8 mouse cellular contexts compared by ENCODE assay signal in the genomic region with DNA sequence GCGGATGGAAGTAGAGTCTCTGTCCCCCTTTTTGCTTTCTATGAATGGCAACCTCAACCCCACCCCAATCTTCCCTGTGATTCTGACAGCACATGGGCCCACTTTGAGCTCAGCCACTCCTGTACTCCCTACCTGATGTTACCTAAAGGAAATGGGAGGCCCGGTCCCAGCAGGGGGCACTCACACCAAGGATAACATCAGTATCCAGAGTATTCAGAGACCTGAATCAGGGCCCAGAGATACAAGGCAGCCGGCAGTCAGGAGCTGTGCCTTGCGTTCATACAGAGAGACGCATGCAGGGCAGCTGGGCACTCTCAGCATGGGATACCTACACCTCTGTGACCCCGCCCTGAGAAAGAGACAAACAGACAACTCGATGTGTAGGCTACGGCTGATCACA.
DNase-seq lines count a peak whose midpoint lies in the region; ATAC-seq and TF ChIP-seq lines count a peak whose summit lies in the region.
"Had no signal": no experiment of that assay in that cellular context is flagged by ENCODE, and none has a peak within 500 bp of the region (broad histone marks: within the 10 kb centered on the region; RNA-seq: fewer than 3 reads in every experiment).

No protein-coding gene starts in this region.

- TF ChIP-seq CTCF in small intestine, adult 2 months (IDR thresholded peaks at IDR 0.05; ENCODE audit: extremely low read depth, insufficient read length, insufficient replicate concordance, low read depth, low read length), result peak; percentile 60; the same call in 1 of the 2 replicates

- no peak overlapping the region for H3K4me2 ChIP-seq in lung, embryonic 15.5 days
- peak overlapping the region; percentile 47 for H3K4me2 ChIP-seq in intestine, embryonic 16.5 days (ENCODE audit: low read depth, low read length)

- no peak overlapping the region for H3K9ac ChIP-seq in lung, embryonic 15.5 days
- H3K9ac ChIP-seq in intestine, embryonic 16.5 days (ENCODE audit: low read depth, low read length), result peak overlapping the region; percentile 53

- no peak for ATAC-seq in lung, embryonic 15.5 days (ENCODE audit: borderline replicate concordance, extremely low read depth, low FRiP score, low TSS enrichment)
- peak; percentile 38 for ATAC-seq in intestine, embryonic 16.5 days

- no peaks in the 10 kb centered on the region for H3K36me3 ChIP-seq in lung, embryonic 15.5 days
- no peaks in the 10 kb centered on the region for H3K36me3 ChIP-seq in intestine, embryonic 16.5 days (ENCODE audit: control insufficient read depth, insufficient read depth, low read length)
- no peaks in the 10 kb centered on the region for H3K36me3 ChIP-seq in small intestine, adult 2 months (ENCODE audit: control insufficient read depth, insufficient read depth, low read length)

- no peak for DNase-seq in lung, postnatal 14 days
- peak; percentile 82 for DNase-seq in NIH3T3 (ENCODE audit: low read depth)
- no peak for DNase-seq in right cerebral cortex, postnatal 36 days (ENCODE audit: low spot score in 2 of 2)
- no peak for DNase-seq in left cerebral cortex, adult 8-10 months (ENCODE audit: low spot score in 2 of 2)
- DNase-seq: embryo, embryonic 11 days had no signal

- no peak for TF ChIP-seq POLR2A in small intestine, adult 2 months (IDR thresholded peaks at IDR 0.05; ENCODE audit: low read depth, low read length)

- H3K27ac ChIP-seq in lung, embryonic 15.5 days, result peak overlapping the region; percentile 70
- H3K27ac ChIP-seq in intestine, embryonic 16.5 days (ENCODE audit: low read length), result peak overlapping the region; percentile 89
- peak overlapping the region; percentile 100 for H3K27ac ChIP-seq in small intestine, adult 2 months (ENCODE audit: insufficient read depth, low read depth, low read length)

- H3K27me3 ChIP-seq in lung, embryonic 15.5 days, result no peaks in the 10 kb centered on the region
- no peaks in the 10 kb centered on the region for H3K27me3 ChIP-seq in intestine, embryonic 16.5 days (replicated peaks; ENCODE audit: control insufficient read depth, insufficient read depth, low read length)
- H3K27me3 ChIP-seq in small intestine, adult 2 months (ENCODE audit: control insufficient read depth, insufficient read depth, low read length), result no peaks in the 10 kb centered on the region

- H3K4me1 ChIP-seq in lung, embryonic 15.5 days, result peaks cover 15% of the 10 kb centered on the region
- H3K4me1 ChIP-seq in intestine, embryonic 16.5 days (ENCODE audit: control insufficient read depth, insufficient read depth, low read length), result peaks cover 41% of the 10 kb centered on the region
- peaks cover 48% of the 10 kb centered on the region for H3K4me1 ChIP-seq in small intestine, adult 2 months (ENCODE audit: control insufficient read depth, insufficient read depth, insufficient read length, low read length)

- H3K4me3 ChIP-seq in lung, embryonic 15.5 days, result no peak overlapping the region
- peak overlapping the region; percentile 21 for H3K4me3 ChIP-seq in intestine, embryonic 16.5 days (ENCODE audit: low read length)
- peak overlapping the region; percentile 6; the same call in 1 of the 2 replicates for H3K4me3 ChIP-seq in small intestine, adult 2 months (ENCODE audit: low read depth, low read length)

- WGBS in lung, embryonic 15.5 days, result 49% methylated on average over 8 of the region's 8 CpGs
- WGBS in intestine, embryonic 16.5 days, result 49% methylated on average over 8 of the region's 8 CpGs
- WGBS in small intestine, adult 2 months, result 32% methylated on average over 8 of the region's 8 CpGs

- H3K9me3 ChIP-seq in lung, embryonic 15.5 days, result no peaks in the 10 kb centered on the region
- no peaks in the 10 kb centered on the region for H3K9me3 ChIP-seq in intestine, embryonic 16.5 days (ENCODE audit: control insufficient read depth, low read length)
